Mouse (Mus musculus) heart, postnatal 4 days (tissue): Measurements from ENCODE around the gene Tent5c. TPM values are rescaled to one million over a fixed set of nuclear protein-coding genes. Genes with fewer than 3 reads are reported as not detected.
A peak's percentile ranks its signal among the peaks of the same experiment; 100 is the strongest.

Experiments used
- DNase-seq: peaks from one replicate; pipeline ENCODE4 v3.0.0; 2021
- total RNA-seq, 2 experiments: library from RNA; stranded (reverse); gene quantifications; 2 replicates each; pipeline ENCODE4 v1.2.3; 2021

Tent5c gene
- total RNA-seq, 2 experiments from 2014 or later = 17.9 to 51.7 TPM

DNA sequence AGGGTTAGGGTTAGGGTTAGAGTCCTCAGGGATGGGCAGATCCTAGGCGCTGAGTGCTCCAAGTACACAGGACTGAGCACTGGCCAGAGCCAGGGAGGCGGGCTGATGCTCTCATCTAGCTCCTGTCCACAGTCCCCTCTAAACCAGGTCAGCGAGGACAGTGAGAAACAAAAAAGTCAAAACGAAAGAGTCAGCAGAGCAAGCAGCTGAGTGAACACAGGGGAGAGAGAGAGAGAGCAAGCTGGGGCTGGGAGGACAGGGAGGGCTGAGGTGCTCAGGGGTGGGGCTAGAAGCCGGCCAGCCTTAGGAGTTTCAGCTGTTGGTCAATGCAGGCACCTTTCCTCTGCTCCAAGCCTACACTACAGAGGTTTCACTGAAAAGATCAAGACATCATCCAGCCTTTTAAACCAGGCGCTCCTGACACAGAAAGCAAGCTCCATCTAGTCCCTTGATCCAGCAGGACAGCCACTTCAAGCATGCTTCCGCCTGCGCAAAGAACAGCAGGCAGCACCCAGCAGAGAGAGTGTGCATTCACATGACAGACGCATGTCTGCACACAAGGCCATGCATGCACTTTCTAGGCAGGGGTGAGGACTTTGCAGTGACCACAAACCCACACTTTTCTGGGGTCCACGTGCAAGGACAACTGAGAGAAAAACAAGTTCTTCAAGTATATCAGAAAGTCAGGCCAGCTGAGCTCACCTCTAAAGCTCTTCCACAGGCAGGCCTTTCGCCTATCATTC, 3.6 kb downstream of the Tent5c start:
- DNase-seq = no peak

DNA sequence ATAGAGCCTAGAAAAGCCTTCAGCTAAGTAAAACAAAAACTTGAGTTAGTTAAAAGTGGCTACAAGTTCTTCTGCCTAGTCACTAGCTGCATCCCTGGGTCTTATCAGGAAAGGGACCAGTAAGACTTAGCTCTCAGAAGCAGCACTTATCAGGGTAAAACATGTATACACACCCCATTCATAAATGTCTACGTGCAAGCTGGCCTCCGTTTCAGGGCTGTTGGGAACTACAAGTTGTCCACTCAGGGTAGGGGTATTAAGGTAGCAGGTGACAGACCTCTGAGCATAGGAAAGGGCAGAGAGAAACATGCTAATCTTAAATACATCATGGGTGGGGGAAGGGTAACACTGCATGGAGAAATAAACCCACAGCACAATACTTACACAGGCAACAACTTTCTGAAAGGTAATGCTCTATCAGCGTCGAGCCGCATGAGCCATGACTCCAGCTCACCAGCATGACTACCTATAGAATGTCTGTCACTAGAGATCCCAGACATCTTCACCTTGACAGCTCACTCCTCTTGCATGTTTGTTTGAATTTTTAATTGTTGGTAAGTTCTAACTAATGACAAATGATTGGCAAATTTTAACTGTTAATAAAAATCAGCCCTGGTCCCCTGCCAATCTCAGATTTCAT, 6.0 kb downstream of the Tent5c start:
- no peak for DNase-seq

DNA sequence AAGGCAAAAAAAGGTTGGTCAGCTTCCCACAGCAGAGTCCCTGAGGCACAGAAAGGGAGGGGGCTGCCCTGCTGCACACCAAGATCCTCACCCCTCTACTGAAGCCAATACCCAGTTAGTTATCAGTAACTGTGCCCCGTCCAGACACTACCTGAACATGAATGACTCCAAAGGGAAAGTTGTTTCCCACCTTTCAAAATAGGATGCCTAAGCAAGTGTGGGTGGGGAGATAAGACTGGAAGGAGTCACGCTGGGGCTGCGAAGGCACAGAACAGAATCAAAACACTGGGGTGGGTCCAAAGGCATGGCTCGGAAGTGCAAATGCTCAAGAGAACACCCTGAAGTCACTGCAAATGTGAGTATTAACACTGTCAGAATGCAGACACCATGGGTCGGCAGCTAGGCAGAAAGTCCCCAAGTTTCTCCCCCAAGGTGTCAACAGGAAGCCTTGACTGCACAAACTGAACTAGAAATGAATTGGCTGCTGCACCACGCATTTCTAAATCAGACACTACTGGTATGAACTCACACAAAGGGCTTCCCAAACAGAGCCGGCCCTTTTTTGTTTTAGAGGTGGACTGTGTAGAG, 6.7 kb downstream of the Tent5c start:
- no peak for DNase-seq

DNA sequence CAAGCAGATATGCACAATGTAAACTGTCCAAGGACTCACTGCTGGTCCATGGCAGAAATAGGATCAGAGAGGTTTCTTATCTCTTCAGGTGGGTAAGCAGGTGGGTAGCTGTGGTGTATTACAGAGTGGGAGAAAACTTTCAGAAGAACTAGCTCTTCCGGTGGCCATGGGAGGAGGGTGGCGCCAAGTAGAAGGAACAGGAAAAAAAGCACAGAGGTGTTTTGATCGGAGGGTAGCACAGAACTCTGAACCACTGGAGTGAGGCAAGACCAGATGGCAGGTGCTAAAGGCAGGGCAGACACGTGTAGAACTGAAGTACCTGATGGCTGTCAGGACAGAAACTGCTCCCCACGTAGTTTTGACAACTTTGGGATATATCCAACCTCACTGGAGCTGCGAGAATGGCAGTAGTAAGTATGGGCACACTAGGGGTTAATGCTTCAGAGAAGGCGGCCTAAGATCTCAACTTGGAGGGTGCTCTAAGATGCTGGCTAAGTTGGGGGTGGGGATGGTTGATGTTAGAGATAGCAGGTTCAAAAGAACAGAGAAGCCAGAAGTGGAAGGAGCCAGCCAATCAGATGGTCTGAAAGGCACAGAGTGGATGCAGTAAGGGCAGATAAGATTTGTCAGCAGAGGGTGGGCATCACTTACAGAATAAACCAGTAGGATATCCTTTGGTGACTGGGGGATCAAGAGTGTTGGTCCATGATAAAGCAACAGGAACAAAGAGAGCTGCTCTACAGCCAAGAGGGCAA, 8.7 kb downstream of the Tent5c start:
- DNase-seq = no peak

DNA sequence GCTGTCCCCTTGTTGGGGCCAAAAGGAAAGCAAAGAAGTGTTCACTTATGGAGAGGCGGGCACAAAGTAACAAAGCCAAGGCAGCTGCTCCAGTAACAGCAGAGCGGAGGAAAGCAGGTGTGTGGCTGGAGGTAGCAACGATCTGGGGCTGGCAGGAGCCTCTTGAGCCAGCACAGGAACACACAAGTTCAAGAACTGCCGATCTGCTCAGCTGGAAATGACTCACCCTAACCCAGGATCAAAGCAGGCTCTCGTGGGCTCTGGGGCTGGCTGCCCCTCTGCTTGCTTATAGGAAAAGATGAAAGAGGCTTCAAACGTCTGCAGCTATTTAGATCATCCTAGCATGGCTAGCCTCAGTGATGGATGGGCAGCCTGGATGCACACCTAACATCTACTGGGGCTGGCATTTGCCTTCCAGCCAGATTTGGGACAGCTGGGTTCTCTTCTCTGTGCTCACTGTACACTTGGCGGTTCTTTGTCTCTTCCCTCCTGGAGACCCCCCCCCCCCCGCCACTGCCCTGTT, 14.1 kb downstream of the Tent5c start:
- DNase-seq = no peak

DNA sequence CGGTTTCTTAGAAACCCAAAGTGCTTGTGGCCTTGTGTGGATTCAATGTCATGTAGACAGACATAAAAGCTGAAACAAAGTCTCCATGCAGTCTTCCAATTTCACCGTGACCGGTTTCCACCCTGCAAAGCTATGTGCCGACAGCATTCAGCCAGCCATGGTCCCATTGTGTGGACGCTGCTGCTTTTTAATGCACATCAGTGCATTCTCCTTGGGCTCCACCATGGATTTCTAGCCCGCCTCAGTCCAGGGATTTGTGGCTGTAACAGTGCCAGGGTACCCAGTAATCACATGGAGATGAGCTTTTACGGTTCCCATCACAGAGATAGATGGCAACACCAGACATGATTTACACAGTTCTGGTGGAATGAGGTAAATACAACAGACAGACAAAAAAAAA, 14.6 kb downstream of the Tent5c start:
- no peak for DNase-seq

- DNase-seq = peak; percentile 11
Measured at GRCm38 (mm10) chr3:100473146-100473545, 16.0 kb downstream of the Tent5c start.

GRCm38 (mm10) chr3:100470902-100471301, 18.2 kb downstream of the Tent5c start:
- no peak for DNase-seq

- no peak for DNase-seq
Measured at GRCm38 (mm10) chr3:100470101-100470500, 19.0 kb downstream of the Tent5c start.

DNA sequence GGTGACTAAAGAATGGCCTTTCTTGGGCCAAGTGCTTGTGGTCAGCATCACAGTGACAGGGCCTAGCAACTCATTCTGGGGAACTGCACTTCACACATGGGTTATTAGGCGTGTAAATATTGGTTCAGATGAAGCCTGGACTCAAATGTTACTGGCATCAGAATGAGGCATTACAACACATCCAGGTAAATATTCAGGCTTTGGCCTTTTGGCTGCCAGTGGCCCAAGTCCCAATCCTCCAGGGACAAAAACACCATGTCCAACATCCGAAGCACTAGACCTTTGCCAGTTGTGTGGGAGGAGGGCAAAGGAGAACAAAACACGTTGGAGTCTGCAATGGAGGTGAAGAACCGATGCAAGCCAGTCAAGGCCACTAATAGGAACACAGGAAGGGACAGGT, 22.6 kb downstream of the Tent5c start:
- DNase-seq = no peak

DNA sequence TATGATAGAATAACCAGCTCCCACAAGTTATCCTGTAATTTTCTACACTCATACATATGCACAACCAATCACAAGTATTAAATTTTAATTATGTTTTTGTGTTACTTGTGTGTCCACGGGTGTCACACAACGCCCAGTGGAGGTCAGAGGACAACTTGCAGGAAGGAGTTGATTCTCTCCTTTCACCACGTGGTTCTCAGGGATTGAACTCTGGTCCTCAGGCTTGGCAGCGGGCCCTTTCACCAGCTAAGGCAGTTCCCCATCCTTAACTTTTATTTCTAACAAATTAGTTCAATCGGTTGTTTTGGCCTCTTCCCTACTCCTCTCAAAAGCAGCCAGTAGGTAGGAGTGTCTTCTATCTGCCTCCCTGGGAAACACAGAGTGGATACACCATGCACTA, 24.5 kb downstream of the Tent5c start:
- DNase-seq = no peak

DNA sequence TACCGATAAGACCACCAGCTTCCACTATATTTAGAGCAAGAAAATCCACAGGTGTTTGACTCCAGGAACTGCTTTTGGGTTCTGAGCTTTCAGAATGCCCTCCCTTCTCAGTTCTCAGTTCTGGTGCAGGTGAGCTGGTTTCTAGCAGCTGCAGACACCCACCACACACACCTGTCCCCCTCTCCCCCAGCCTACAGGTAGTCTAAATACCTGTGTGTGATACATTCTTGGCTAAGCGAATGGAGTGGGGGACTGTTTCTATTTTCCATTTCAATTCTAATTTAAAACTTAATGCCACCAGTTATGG, 25.2 kb downstream of the Tent5c start:
- DNase-seq = no peak

GRCm38 (mm10) chr3:100463160-100463958, 25.8 kb downstream of the Tent5c start:
- no peak for DNase-seq

DNA sequence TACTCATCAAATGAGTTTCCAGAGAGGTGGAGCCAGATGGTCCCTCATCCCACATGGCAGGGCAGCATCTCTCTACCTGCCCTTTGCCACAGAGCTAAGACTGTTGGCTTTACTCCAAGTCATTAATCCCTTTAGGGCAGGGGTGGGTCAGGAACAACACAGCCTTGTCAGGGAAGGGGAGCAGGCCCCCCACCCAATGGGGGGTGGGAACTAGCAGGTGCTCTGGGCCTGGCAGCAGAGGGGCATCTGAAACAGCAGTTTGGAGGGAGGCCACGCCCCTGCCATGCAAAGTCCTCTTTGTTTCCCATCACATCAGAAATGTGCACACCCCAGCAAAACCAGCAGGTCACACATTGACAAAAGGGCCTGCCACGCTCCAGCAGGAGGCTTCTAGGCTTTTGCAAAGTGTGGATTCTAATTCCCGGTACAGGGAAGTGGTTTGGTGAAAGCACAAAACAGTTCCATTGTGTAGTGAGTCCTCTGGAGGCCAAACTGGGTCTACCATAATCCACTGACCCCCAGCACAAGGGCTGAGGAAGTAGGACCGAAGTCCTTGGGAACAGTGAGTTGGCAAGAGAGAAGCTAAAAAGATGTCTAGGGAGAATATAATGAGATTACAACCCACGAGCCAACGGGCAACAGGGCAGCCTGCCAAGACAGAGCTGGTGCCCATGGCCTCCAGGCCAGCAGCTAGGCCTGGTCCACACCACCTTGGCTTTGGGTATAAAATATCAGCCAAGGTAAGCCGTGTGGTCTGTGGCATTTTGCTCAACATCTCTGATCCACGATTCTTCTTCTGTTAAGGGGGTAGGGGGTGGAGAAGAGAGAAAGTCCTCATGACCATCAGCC, 26.7 kb downstream of the Tent5c start:
- no peak for DNase-seq

DNA sequence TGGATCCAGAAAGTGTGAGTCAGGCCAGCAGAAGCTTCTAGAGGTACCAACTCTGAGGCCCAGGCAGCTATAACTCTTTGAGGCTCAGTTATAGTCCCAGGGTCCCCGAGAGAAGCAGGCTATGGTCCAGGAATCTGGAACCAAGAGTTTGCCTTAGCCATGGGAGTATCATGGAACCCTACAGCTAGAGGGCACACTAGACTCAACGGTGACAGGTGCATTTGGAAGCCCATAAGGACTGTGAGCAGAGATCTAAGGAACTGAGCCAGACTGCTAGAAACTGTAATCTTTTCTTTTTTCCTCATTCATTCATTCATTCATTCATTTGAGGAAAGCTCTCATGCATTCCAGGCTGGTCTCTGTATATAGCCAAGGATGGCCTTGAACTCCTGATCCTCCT, 28.6 kb downstream of the Tent5c start:
- DNase-seq = no peak

DNA sequence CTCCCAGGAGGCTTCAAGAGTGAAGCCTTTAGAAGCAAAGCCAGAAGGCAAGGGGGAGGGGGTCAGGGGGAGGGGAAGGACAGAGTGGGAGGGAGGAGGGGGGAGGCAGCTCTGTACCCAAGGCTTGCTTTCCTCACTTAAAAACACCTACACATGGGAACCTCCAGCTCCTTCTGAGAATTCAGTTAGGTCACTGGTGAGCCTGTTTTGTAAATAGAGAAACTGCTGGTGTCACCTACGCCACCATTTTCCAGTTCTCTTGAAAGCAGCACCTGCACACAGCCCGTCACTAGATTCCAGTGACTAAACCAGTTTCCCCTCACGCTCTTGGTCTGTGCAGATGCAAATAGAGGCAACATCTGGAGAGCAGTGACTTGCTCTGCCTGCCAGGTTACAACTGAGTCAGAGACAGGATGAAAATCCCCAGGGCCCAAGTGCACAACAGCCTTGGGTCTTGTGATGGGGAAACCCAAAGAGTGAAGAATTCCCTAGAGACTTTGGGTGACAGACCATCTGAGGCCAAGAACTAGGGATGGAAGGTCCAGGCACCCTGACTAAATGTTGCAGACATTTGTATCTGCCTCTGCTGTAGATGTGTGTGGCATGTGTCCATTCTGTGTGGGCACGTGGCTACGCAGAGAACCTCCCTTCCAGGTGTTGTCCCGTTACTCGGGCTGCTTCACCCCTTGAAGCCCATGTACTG, 45.2 kb downstream of the Tent5c start:
- DNase-seq = no peak

- no peak for DNase-seq
Measured at GRCm38 (mm10) chr3:100442499-100442898, 46.6 kb downstream of the Tent5c start.

GRCm38 (mm10) chr3:100440754-100441153, 48.4 kb downstream of the Tent5c start:
- no peak for DNase-seq

GRCm38 (mm10) chr3:100440009-100440408, 49.1 kb downstream of the Tent5c start:
- peak; percentile 29 for DNase-seq

- no peak for DNase-seq
Measured at GRCm38 (mm10) chr3:100439088-100439487, 50.0 kb downstream of the Tent5c start.
